Mouse (Mus musculus) liver, embryonic 14.5 days (tissue): ENCODE data around the gene Uncx. TPM values are rescaled to one million over a fixed set of nuclear protein-coding genes. Genes with fewer than 3 reads are reported as not detected.
"Not testable (repeated sequence)": the region's sequence is repeated elsewhere in the genome, so short reads cannot be mapped to it uniquely, and the experiment has no call there.

ENCODE experiments used
- ATAC-seq: fragments of 200-750 bp; cut with Nextera tagmentation; 2 replicates; pipeline ENCODE4 v1.8.0; 2017; ENCODE audit warnings: moderate number of reproducible peaks, mild to moderate bottlenecking, moderate library complexity; ENCODE audit not compliant: insufficient read depth
- DNase-seq, 3 experiments: peaks; one replicate each; pipeline ENCODE4 v3.0.0-alpha.2; 2012 to 2013; ENCODE audit warnings: low read depth in 3 of 3, low spot score in 3 of 3
- H3K27ac ChIP-seq: fragments of 300-500 bp; sonication (generic); 2 replicates; pipeline ENCODE4 v1.5.1; 2014; ENCODE audit warnings: moderate library complexity, mild to moderate bottlenecking, control low read depth, inconsistent platforms
- H3K27me3 ChIP-seq: fragments of 300-500 bp; sonication (generic); 2 replicates; pipeline ENCODE4 v1.6.1; 2014; ENCODE audit warnings: mild to moderate bottlenecking, low read length, moderate library complexity; ENCODE audit not compliant: control insufficient read depth, insufficient read depth
- H3K36me3 ChIP-seq: fragments of 300-500 bp; sonication (generic); replicated peaks from 2 replicates; pipeline ENCODE4 v1.6.1; 2014; ENCODE audit warnings: low read depth; ENCODE audit not compliant: control insufficient read depth, insufficient read depth
- H3K4me1 ChIP-seq, 2 experiments: fragments of 200-500 bp in 1 of 2; fragments of 300-500 bp in 1 of 2; sonication (generic) in 1 of 2; replicated peaks; 2 replicates each; pipeline ENCODE4 v1.6.1; 2012 to 2014; ENCODE audit warnings: antibody characterized with exemption in 1 of 2, inconsistent platforms in 1 of 2, low read length in 1 of 2; ENCODE audit not compliant: control insufficient read depth in 2 of 2, insufficient read depth in 2 of 2
- H3K4me2 ChIP-seq: fragments of 300-500 bp; sonication (generic); 2 replicates; pipeline ENCODE4 v1.6.1; 2014; ENCODE audit warnings: low read depth, mild to moderate bottlenecking, control low read depth, moderate library complexity
- H3K4me3 ChIP-seq, 2 experiments: fragments of 200-500 bp in 1 of 2; fragments of 300-500 bp in 1 of 2; sonication (generic) in 1 of 2; 2 replicates each; pipeline ENCODE4 v1.5.1; 2012 to 2014; ENCODE audit warnings: low read depth in 2 of 2, low read length in 2 of 2, mild to moderate bottlenecking in 2 of 2, control low read depth in 1 of 2, inconsistent platforms in 1 of 2, moderate library complexity in 1 of 2; ENCODE audit not compliant: insufficient read depth in 1 of 2
- H3K9ac ChIP-seq: fragments of 300-500 bp; sonication (generic); replicated peaks from 2 replicates; pipeline ENCODE4 v1.6.1; 2014; ENCODE audit warnings: mild to moderate bottlenecking, control low read depth, moderate library complexity
- H3K9me3 ChIP-seq: fragments of 300-500 bp; sonication (generic); 2 replicates; pipeline ENCODE4 v1.6.1; 2016; ENCODE audit warnings: low read length, mixed read lengths; ENCODE audit not compliant: control insufficient read depth
- CTCF ChIP-seq: IDR thresholded peaks from 2 replicates; pipeline ENCODE4 v1.5.1; 2016; ENCODE audit warnings: antibody characterized with exemption, low read depth, control low read depth
- EP300 ChIP-seq: IDR thresholded peaks from 2 replicates; pipeline ENCODE4 v1.6.1; 2016; ENCODE audit warnings: antibody characterized with exemption, low read depth
- WGBS: fragments of 180-500 bp; shearing (Covaris S2); extraction: QIAGEN DNeasy Blood & Tissue Kit; methylation state at CpG from one replicate; pipeline ENCODE4 v1.1.7; 2014; ENCODE audit not compliant: insufficient replicate concordance; 5-methylcytosine and 5-hydroxymethylcytosine counted together
- polyA plus RNA-seq, 2 experiments: library from polyadenylated mRNA; depleted of rRNA in 1 of 2; stranded (reverse) in 1 of 2; unstranded in 1 of 2; fragments of >200 nt; fragmentation: Nextera tagmentation in 1 of 2; extraction: Ambion mirVana in 1 of 2; gene quantifications; 2 replicates each; pipeline versions ENCODE4 v1.2.1 to v1.2.3; 2012 to 2014

The Uncx gene
- polyA plus RNA-seq, 2 experiments = not detected

DNA sequence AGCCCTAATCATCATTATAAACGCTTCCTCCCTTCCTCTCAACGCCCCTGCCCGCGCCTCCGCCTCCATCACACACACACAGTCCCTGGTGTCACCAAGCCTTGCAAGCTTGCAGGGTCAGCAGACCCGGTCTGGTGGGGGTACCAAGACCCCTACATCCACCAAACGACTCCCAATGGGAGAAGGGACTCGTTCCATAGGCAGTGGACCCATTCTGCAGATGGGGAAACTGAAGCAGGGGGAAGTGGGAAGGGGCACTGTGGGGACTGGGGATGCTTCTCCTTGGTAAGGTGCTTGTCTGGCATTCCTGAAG lies 42.4 kb downstream of the Uncx start:
- Histone ChIP-seq H3K27ac (no peak overlapping the region), H3K36me3 (no peaks in the 10 kb centered on the region), H3K4me1 (no peaks in the 10 kb centered on the region), H3K4me3 (no peak overlapping the region), H3K4me2 (no peak overlapping the region), H3K9ac (no peak overlapping the region), H3K27me3 (peaks cover 52% of the 10 kb centered on the region), H3K9me3 (no peaks in the 10 kb centered on the region)
- no peak for DNase-seq
- TF ChIP-seq CTCF (no peak), EP300 (no peak)
- 7% methylated on average over 8 of the region's 8 CpGs for WGBS
- ATAC-seq = no peak

- not testable (repeated sequence) for DNase-seq, H3K4me3 ChIP-seq, H3K27ac ChIP-seq, H3K9ac ChIP-seq, H3K9me3 ChIP-seq, ATAC-seq, H3K36me3 ChIP-seq, H3K4me1 ChIP-seq, H3K4me2 ChIP-seq
- 67% methylated on average over 4 of the region's 5 CpGs for WGBS
- TF ChIP-seq CTCF = peak; percentile 53
- H3K27me3 ChIP-seq = peaks cover 36% of the 10 kb centered on the region
Observed at GRCm38 (mm10) chr5:139587459-139587858, 44.2 kb downstream of the Uncx start.

GRCm38 (mm10) chr5:139590682-139591360 lies 47.5 kb downstream of the Uncx start:
- H3K27me3 ChIP-seq = peaks cover 10% of the 10 kb centered on the region

DNA sequence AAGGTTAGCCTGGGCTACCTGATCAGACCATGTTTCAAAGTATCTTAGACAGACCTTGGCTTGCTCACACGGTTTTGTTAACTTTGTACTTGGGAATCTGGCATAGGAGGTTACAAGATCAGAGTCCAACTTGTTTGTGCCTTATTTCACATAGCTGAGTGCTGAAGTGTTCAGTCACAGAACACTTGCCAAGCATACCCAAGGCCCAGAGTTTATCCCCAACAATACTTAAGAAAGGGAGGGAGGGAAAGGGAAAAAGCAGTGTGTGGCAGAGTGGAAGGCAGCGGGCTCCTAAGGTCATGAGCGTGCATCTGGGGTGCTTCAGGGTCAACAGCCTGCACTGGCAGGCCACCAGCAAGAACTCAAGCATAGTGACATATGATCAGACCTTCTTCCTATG lies 48.7 kb downstream of the Uncx start:
- TF ChIP-seq CTCF (no peak), EP300 (no peak)
- Histone ChIP-seq H3K4me1 (no peaks in the 10 kb centered on the region), H3K4me2 (no peak overlapping the region), H3K27ac (no peak overlapping the region), H3K4me3 (no peak overlapping the region), H3K9ac (no peak overlapping the region), H3K27me3 (peaks cover 9% of the 10 kb centered on the region), H3K36me3 (no peaks in the 10 kb centered on the region), H3K9me3 (no peaks in the 10 kb centered on the region)
- DNase-seq = no peak
- ATAC-seq = no peak
- WGBS = 49% methylated on average over 3 of the region's 3 CpGs

More at GRCm38 (mm10) chr5:139590682-139591360, 47.5 kb downstream of the Uncx start:
- WGBS = 25% methylated on average over 6 of the region's 6 CpGs
- not testable (repeated sequence) for H3K9ac ChIP-seq, H3K36me3 ChIP-seq, H3K4me3 ChIP-seq, H3K4me2 ChIP-seq, H3K4me1 ChIP-seq, ATAC-seq, H3K27ac ChIP-seq, DNase-seq, H3K9me3 ChIP-seq

GRCm38 (mm10) chr5:139592850-139593249 lies 49.6 kb downstream of the Uncx start:
- ATAC-seq (no peak), DNase-seq (no peak)
- H3K27me3 ChIP-seq = peaks cover 9% of the 10 kb centered on the region
- 33% methylated on average over 3 of the region's 3 CpGs for WGBS
- no peaks in the 10 kb centered on the region for H3K36me3 ChIP-seq
- no peaks in the 10 kb centered on the region for H3K4me1 ChIP-seq
- no peaks in the 10 kb centered on the region for H3K9me3 ChIP-seq
- no peak overlapping the region for H3K4me3 ChIP-seq
- TF ChIP-seq CTCF = no peak
- TF ChIP-seq EP300 = no peak
- no peak overlapping the region for H3K9ac ChIP-seq
- no peak overlapping the region for H3K4me2 ChIP-seq
- H3K27ac ChIP-seq = no peak overlapping the region
